In genomic region chr8:87686986-87687698, GRCm38 (mm10) we compare ENCODE assay signal across 13 mouse cellular contexts.
DNase-seq lines count a peak whose midpoint lies in the region; ATAC-seq and TF ChIP-seq lines count a peak whose summit lies in the region.
"Had no signal": no experiment of that assay in that cellular context is flagged by ENCODE, and none has a peak within 500 bp of the region (broad histone marks: within the 10 kb centered on the region; RNA-seq: fewer than 3 reads in every experiment).

No protein-coding gene starts in this region.

- peak overlapping the region; percentile 29; the same call in 1 of the 2 replicates for H3K9ac ChIP-seq in hindbrain, embryonic 12.5 days
- H3K9ac ChIP-seq in midbrain, postnatal 0 days (replicated peaks; ENCODE audit: low read length, poor library complexity, severe bottlenecking): no peak overlapping the region
- H3K9ac ChIP-seq: stomach, embryonic 15.5 days had no signal

- H3K9me3 ChIP-seq in hindbrain, embryonic 12.5 days (replicated peaks): no peaks in the 10 kb centered on the region
- H3K9me3 ChIP-seq in midbrain, postnatal 0 days (ENCODE audit: low read length): no peaks in the 10 kb centered on the region
- H3K9me3 ChIP-seq: stomach, embryonic 15.5 days had no signal

- no peak for TF ChIP-seq CTCF in midbrain, postnatal 0 days (IDR thresholded peaks at IDR 0.05)

- no peak overlapping the region for H3K4me3 ChIP-seq in hindbrain, embryonic 12.5 days
- no peak overlapping the region for H3K4me3 ChIP-seq in midbrain, postnatal 0 days (ENCODE audit: low read depth, low read length)
- H3K4me3 ChIP-seq: stomach, embryonic 15.5 days had no signal

- H3K4me2 ChIP-seq in hindbrain, embryonic 12.5 days (replicated peaks): no peak overlapping the region
- H3K4me2 ChIP-seq in midbrain, postnatal 0 days (ENCODE audit: low read depth, low read length, poor library complexity, severe bottlenecking): no peak overlapping the region
- H3K4me2 ChIP-seq: stomach, embryonic 15.5 days had no signal

- peaks cover 79% of the 10 kb centered on the region for H3K4me1 ChIP-seq in hindbrain, embryonic 12.5 days
- peaks cover 31% of the 10 kb centered on the region for H3K4me1 ChIP-seq in midbrain, postnatal 0 days (ENCODE audit: insufficient read depth, low read length)

- H3K27me3 ChIP-seq in hindbrain, embryonic 12.5 days: no peaks in the 10 kb centered on the region
- H3K27me3 ChIP-seq in midbrain, postnatal 0 days (ENCODE audit: insufficient read depth, low read length): no peaks in the 10 kb centered on the region
- H3K27me3 ChIP-seq: stomach, embryonic 15.5 days had no signal

- peak; percentile 27 for ATAC-seq in hindbrain, embryonic 12.5 days (ENCODE audit: low FRiP score)
- 0 out of 2 replicates have a peak, but pooled peaks have one; percentile 24 for ATAC-seq in midbrain, postnatal 0 days (ENCODE audit: low FRiP score)
- no peak for ATAC-seq in megakaryocyte progenitor cell, adult 5-6 weeks (replicated peaks; ENCODE audit: poor library complexity)
- ATAC-seq in monocyte, adult 5-6 weeks (replicated peaks; ENCODE audit: insufficient number of reproducible peaks, low FRiP score, low TSS enrichment, poor library complexity, severe bottlenecking): no peak

- peak; percentile 37 for DNase-seq in gastrocnemius, postnatal 10 days
- DNase-seq in gastrocnemius, adult 18-20 months (ENCODE audit: low spot score): no peak
- DNase-seq in cerebellum, adult 8-10 months: peak; percentile 59
- peak; percentile 72 for DNase-seq in midbrain, postnatal 0 days (ENCODE audit: low spot score)
- no peak for DNase-seq in embryo, embryonic 11 days
- DNase-seq: adrenal gland, postnatal 25 days; heart, postnatal 10 days had no signal

- H3K27ac ChIP-seq in hindbrain, embryonic 12.5 days: peak overlapping the region; percentile 80
- no peak overlapping the region for H3K27ac ChIP-seq in midbrain, postnatal 0 days (ENCODE audit: low read depth, low read length)
- H3K27ac ChIP-seq: kidney, postnatal 0 days; macrophage; stomach, embryonic 15.5 days had no signal

- WGBS in hindbrain, embryonic 12.5 days: 52% methylated on average over 10 of the region's 10 CpGs
- WGBS in midbrain, postnatal 0 days: 34% methylated on average over 10 of the region's 10 CpGs

- H3K36me3 ChIP-seq in hindbrain, embryonic 12.5 days: peaks cover 10% of the 10 kb centered on the region; the same call in 1 of the 2 replicates
- peaks cover 3% of the 10 kb centered on the region; the same call in 1 of the 2 replicates for H3K36me3 ChIP-seq in midbrain, postnatal 0 days (ENCODE audit: insufficient read depth, low read length)

Comparison
In these comparisons a context has a peak if more than half of its experiments do, and no peak if none do; other contexts are left out.
1. DNase-seq: peak in gastrocnemius, postnatal 10 days (single experiment), cerebellum, adult 8-10 months (single experiment) and midbrain, postnatal 0 days (single experiment); none in gastrocnemius, adult 18-20 months (single experiment) and embryo, embryonic 11 days (single experiment).
2. ATAC-seq: peak in hindbrain, embryonic 12.5 days (single experiment) and midbrain, postnatal 0 days (single experiment); none in megakaryocyte progenitor cell, adult 5-6 weeks (single experiment) and monocyte, adult 5-6 weeks (single experiment).